Mouse (Mus musculus): ENCODE results near the gene Duxf3. TPM values are rescaled to one million over a fixed set of nuclear protein-coding genes. Genes with fewer than 3 reads are reported as not detected.

Gene Duxf3
- total and polyA plus RNA-seq, 3 experiments = not detected

DNA sequence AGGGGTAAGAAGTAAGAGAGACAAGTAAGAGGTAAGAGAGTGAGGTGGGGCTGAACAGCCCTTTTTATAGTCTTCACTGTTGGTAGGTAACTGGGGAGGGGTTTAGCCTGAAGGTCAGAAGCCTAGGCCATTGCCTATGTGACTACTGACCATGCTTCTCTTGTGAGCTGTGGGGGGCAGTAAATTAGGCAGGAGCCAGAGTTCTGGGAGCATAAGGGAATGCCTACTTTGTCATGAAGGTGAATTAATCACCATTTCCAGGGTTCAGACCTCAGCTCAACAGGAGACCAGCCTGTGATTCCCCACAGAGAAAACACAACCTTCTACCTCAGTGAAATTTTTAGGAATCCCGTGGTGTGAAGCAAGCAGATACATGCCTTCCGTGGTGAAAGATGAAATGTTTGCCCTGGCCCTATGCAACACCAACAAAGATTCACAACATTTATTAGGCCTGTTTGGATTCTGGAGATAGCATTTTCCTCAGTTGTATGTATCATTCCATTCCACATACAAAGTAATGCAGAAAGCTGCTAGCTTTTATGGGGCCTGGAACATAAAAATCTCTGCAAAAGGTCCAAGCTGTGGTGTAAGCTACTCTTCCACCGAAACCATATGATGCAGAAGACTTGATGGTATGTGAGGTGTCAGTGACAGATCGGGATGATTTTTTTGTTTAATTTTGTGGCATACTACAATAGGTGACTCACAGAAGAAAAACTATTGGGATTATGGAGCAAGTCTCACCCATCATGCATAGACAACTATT, 25.7 kb downstream of the Duxf3 start:
- TF ChIP-seq CHD2 (IDR thresholded peaks at IDR 0.05; ENCODE audit: low read length) (no peak), CTCF (IDR thresholded peaks at IDR 0.05 in 2 of 3, conservative IDR thresholded peaks at IDR 0.05 in 1 of 3; ENCODE audit: control insufficient read depth in 1 of 3, insufficient read depth in 1 of 3, low read depth in 2 of 3, low read length in 3 of 3, poor library complexity in 1 of 3, severe bottlenecking in 1 of 3) (no peak), SMC3 (IDR thresholded peaks at IDR 0.05; ENCODE audit: low read depth, low read length) (no peak), USF1 (IDR thresholded peaks at IDR 0.05; ENCODE audit: low read depth, low read length) (no peak), TCF12 (IDR thresholded peaks at IDR 0.05; ENCODE audit: low read depth, low read length) (no peak), MEF2A (IDR thresholded peaks at IDR 0.05; ENCODE audit: extremely low read depth, insufficient replicate concordance, low read depth, low read length, poor library complexity, severe bottlenecking) (no peak), JUND (IDR thresholded peaks at IDR 0.05; ENCODE audit: low read depth, low read length) (no peak), GATA1 (IDR thresholded peaks at IDR 0.05; ENCODE audit: low read depth, low read length) (no peak), RCOR1 (IDR thresholded peaks at IDR 0.05; ENCODE audit: low read depth, low read length) (no peak), E2F4 (IDR thresholded peaks at IDR 0.05; ENCODE audit: borderline replicate concordance, low read depth, low read length) (no peak), MAX (IDR thresholded peaks at IDR 0.05; ENCODE audit: low read length) (no peak), CHD1 (IDR thresholded peaks at IDR 0.05; ENCODE audit: low read depth, low read length) (no peak), MYC (IDR thresholded peaks at IDR 0.05; ENCODE audit: low read depth, low read length) (no peak), ZKSCAN1 (IDR thresholded peaks at IDR 0.05; ENCODE audit: low read depth, low read length) (no peak), RAD21 (IDR thresholded peaks at IDR 0.05; ENCODE audit: low read depth, low read length) (no peak)
- Histone ChIP-seq H3K27me3 (ENCODE audit: control insufficient read depth in 1 of 2, insufficient read depth in 2 of 2, low read length in 2 of 2) (no peaks in the 10 kb centered on the region), H3K79me2 (ENCODE audit: control insufficient read depth, insufficient read depth, low read length, poor library complexity) (no peaks in the 10 kb centered on the region), H3K9me3 (replicated peaks; ENCODE audit: insufficient read depth, low read length) (no peaks in the 10 kb centered on the region), H3K27ac (ENCODE audit: control insufficient read depth, low read depth, low read length) (no peak overlapping the region), H3K4me3 (ENCODE audit: control insufficient read depth in 1 of 2, insufficient read depth in 1 of 2, low read depth in 2 of 2, low read length in 2 of 2) (no peak overlapping the region), H3K4me1 (ENCODE audit: control insufficient read depth in 1 of 2, insufficient read depth in 2 of 2, low read length in 2 of 2) (no peaks in the 10 kb centered on the region), H3K9ac (ENCODE audit: control insufficient read depth, low read depth, low read length, poor library complexity, severe bottlenecking) (no peak overlapping the region), H3K36me3 (ENCODE audit: control insufficient read depth in 1 of 2, insufficient read depth in 2 of 2, low read length in 2 of 2) (no peaks in the 10 kb centered on the region)
- no peak for DNase-seq (ENCODE audit: low read depth, low spot score)

DNA sequence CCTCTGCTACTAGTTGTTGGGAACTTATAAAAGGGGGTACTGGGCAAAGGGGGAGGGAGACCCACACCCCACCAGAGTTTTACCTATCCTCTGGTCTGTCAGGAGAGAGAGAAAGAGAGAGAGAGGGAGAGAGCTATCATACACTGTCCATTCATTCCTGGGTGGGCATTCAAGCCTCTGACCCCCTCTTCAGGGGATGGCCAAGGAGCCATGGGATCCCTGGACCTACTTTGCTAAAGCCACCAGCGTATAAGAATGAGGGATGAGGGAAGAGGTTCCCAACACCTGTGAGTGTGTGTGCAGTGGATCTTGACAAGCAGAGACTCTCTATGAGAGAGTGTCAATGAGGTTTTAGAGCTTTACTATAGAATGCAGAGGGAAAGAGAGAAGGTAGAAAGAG, 26.5 kb downstream of the Duxf3 start:
- DNase-seq (ENCODE audit: low read depth, low spot score) = no peak
- Histone ChIP-seq H3K9me3 (replicated peaks; ENCODE audit: insufficient read depth, low read length) (no peaks in the 10 kb centered on the region), H3K36me3 (ENCODE audit: control insufficient read depth in 1 of 2, insufficient read depth in 2 of 2, low read length in 2 of 2) (no peaks in the 10 kb centered on the region), H3K4me1 (ENCODE audit: control insufficient read depth in 1 of 2, insufficient read depth in 2 of 2, low read length in 2 of 2) (no peaks in the 10 kb centered on the region), H3K27ac (ENCODE audit: control insufficient read depth, low read depth, low read length) (no peak overlapping the region), H3K4me3 (ENCODE audit: control insufficient read depth in 1 of 2, insufficient read depth in 1 of 2, low read depth in 2 of 2, low read length in 2 of 2) (no peak overlapping the region), H3K27me3 (ENCODE audit: control insufficient read depth in 1 of 2, insufficient read depth in 2 of 2, low read length in 2 of 2) (no peaks in the 10 kb centered on the region), H3K79me2 (ENCODE audit: control insufficient read depth, insufficient read depth, low read length, poor library complexity) (no peaks in the 10 kb centered on the region), H3K9ac (ENCODE audit: control insufficient read depth, low read depth, low read length, poor library complexity, severe bottlenecking) (no peak overlapping the region)
- no peak for TF ChIP-seq TCF12 (IDR thresholded peaks at IDR 0.05; ENCODE audit: low read depth, low read length)
- TF ChIP-seq CHD1 (IDR thresholded peaks at IDR 0.05; ENCODE audit: low read depth, low read length) = no peak
- TF ChIP-seq ELF1 (IDR thresholded peaks at IDR 0.05; ENCODE audit: low read depth, low read length) = no peak
- no peak for TF ChIP-seq E2F4 (IDR thresholded peaks at IDR 0.05; ENCODE audit: borderline replicate concordance, low read depth, low read length)
- no peak for TF ChIP-seq RAD21 (IDR thresholded peaks at IDR 0.05; ENCODE audit: low read depth, low read length)
- no peak for TF ChIP-seq POLR2A (IDR thresholded peaks at IDR 0.05; ENCODE audit: control insufficient read depth in 1 of 2, insufficient read depth in 1 of 2, low read depth in 1 of 2, low read length in 2 of 2, poor library complexity in 1 of 2)
- TF ChIP-seq MAZ (IDR thresholded peaks at IDR 0.05; ENCODE audit: low read depth, low read length) = no peak
- TF ChIP-seq TAL1 (IDR thresholded peaks at IDR 0.05; ENCODE audit: low read length) = no peak
- TF ChIP-seq ETS1 (IDR thresholded peaks at IDR 0.05; ENCODE audit: low read depth, low read length) = no peak
- no peak for TF ChIP-seq ZNF384 (IDR thresholded peaks at IDR 0.05; ENCODE audit: low read depth, low read length)
- TF ChIP-seq POLR2AphosphoS2 (IDR thresholded peaks at IDR 0.05; ENCODE audit: low read length) = no peak
- TF ChIP-seq MXI1 (IDR thresholded peaks at IDR 0.05; ENCODE audit: low read depth, low read length) = no peak
- TF ChIP-seq ZMIZ1 (IDR thresholded peaks at IDR 0.05; ENCODE audit: low read depth, low read length) = no peak
- TF ChIP-seq SIN3A (IDR thresholded peaks at IDR 0.05; ENCODE audit: low read length) = no peak
- no peak for TF ChIP-seq RCOR1 (IDR thresholded peaks at IDR 0.05; ENCODE audit: low read depth, low read length)
- TF ChIP-seq EP300 (IDR thresholded peaks at IDR 0.05; ENCODE audit: low read depth in 1 of 2, low read length in 2 of 2) = no peak
- TF ChIP-seq TBP (IDR thresholded peaks at IDR 0.05; ENCODE audit: low read depth, low read length) = no peak
- TF ChIP-seq BHLHE40 (IDR thresholded peaks at IDR 0.05; ENCODE audit: borderline replicate concordance, low read depth, low read length) = no peak
- no peak for TF ChIP-seq CTCF (IDR thresholded peaks at IDR 0.05 in 2 of 3, conservative IDR thresholded peaks at IDR 0.05 in 1 of 3; ENCODE audit: control insufficient read depth in 1 of 3, insufficient read depth in 1 of 3, low read depth in 2 of 3, low read length in 3 of 3, poor library complexity in 1 of 3, severe bottlenecking in 1 of 3)
